Mouse (Mus musculus) left cerebral cortex, postnatal 4 days (tissue): ENCODE data around the gene Sh3glb1. TPM values are rescaled to one million over a fixed set of nuclear protein-coding genes. Genes with fewer than 3 reads are reported as not detected.
"Not testable (repeated sequence)": the region's sequence is repeated elsewhere in the genome, so short reads cannot be mapped to it uniquely, and the experiment has no call there.

Source experiments
- DNase-seq: peaks from one replicate; pipeline ENCODE4 v3.0.0-alpha.2; 2022
- intact Hi-C: fragments of 180-260 bp; cut with DNase I; formaldehyde crosslinking; loops from one replicate; pipeline ENCODE4 v1.15.1; 2025
- total RNA-seq, 2 experiments: library from RNA; stranded (reverse); gene quantifications; 2 replicates each; pipeline ENCODE4 v1.2.3; 2021

The Sh3glb1 gene
- total RNA-seq = 100 to 1,000 TPM; 179 to 208 TPM

DNA sequence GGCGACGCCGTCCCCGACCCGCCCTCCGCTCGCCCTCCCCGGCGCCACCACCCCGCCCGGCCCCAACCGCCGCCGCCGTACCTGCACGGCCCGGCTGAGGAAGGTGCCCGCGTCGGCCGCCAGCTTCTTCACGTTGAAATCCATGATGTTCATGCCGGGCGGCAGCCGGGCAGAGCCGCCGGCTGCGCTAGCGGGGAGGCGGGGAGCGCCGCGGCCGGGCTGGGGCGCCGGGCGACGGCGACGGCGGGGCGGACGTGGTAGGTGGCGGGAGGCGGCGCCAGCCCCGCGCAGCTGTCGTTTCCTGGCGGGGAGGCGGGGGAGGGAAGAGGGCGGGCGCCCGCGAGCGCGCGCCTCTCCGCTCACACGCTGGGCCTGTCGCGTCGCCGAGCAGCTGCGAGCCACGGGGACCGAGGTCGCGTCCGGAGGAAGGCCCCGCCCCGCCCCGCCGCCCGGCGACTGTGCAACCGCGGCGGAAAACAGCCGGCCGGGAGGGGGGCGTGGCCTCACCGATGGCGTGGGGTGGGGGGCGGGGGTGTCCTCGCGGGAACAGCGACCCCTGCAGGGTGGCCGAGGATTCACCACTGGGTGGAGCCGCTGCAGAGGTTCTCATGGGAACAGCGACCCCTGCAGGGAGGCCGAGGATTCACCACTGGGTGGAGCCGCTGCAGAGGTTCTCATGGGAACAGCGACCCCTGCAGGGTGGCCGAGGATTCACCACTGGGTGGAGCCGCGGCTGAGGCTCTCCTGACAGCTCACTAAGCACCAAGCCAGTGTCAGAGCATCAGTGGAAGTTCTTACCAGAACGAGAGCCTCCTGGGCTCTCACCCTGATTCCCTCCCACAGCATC is at the start of gene Sh3glb1:
Gene Sh3glb1 (minus strand): TSS at position 435 of the 847 bp plus-strand sequence.
- intact Hi-C loops = loop anchor here (10.0 kb wide), 1 partner anchor 405 kb away; no protein-coding TSS in a partner anchor
- peak; percentile 98 for DNase-seq

DNA sequence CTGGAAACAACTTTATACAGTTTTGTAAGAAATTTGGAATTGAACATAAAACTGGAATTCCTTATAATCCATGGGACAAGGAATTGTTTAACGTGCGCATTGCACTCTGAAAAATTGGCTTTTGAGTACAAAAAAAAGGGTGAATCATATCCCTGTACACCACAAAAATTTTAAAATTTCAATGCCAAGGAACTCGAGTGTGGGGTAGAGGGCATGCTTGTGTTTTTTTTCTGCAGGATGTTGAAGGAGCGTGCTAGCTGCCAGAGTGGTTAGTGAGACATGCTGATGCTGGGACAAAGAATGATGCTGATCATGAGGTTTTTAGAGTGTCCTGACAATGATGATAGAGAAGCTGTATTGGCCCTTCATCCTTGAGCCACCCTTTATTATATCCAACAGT is 45.0 kb upstream of the Sh3glb1 start:
- no peak for DNase-seq
- intact Hi-C loops = no loop called here

DNA sequence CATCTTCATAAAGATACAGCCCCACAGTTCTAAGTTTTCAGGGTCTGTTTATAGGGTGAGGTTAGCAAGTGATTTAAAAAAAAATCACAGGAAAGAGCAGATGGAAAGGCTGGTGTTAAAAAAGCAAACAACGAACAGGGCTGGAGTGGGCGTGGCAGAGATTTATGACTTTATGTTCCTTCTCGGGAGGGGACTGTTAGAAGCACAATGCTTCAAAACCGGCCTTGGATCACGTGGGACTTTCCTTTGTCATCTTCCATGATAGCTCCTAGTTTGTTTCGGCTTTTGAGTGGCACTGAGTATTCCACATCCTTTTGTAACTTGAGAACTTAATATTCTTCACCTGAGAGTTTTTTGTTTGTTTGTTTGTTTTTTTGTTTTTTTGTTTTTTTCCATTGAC is 41.3 kb upstream of the Sh3glb1 start:
- no peak for DNase-seq
- intact Hi-C loops = no loop called here

DNA sequence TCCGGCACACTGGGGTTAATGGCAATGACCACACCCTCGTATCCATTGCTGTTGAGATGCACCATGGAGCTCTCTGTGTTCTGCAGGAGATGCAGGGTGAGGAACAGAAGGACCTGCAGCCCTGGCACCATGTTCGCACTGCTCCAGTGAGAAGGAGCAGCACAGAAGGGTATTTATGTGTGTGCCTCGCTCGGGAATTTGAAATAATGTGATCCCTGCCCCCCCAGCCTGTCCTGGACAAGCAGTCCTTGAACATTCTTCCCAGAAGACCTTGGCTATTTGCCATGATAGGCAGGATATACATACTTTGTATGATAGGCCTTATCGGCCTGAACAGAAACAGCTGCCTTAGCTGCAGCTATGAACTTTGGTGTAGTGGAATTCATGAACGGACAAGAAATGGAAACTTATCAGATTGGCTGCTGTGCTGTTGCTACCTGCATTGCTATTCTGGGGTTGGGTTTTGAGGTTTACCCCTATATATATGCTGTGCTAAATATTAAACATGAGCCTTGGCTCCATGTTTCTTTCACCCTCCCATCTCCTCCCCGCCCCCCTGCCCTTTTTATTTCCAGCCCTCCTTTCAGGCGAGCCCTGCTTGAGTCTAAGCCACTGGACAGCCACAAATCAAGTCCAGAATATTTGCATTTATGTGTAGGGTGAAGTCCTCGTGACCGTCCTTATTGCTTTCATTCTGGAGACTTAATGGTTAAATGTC is 40.6 kb upstream of the Sh3glb1 start, which contains the start of gene Clca3a1:
Gene Clca3a1 (minus strand): TSS at position 386 of the 718 bp plus-strand sequence.
- no peak for DNase-seq
- intact Hi-C loops = no loop called here

DNA sequence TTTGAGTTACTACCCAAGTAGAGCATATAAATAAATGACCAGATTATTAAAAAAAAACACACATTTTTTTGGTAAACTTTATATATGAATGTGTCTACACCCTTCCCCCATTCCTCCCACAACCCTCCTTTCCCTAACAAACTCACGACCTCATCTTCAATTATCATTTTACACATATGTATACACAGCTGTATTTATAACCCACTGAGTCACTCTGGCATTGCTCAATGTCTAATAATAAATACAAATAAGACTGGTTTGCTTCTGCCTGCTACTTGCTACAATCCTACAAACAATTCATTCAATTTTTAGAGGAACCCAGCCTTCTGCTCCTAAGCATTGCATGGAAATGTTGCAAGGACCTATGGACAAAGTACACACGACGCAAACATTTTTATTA is 39.6 kb upstream of the Sh3glb1 start:
- no peak for DNase-seq
- intact Hi-C loops = no loop called here

DNA sequence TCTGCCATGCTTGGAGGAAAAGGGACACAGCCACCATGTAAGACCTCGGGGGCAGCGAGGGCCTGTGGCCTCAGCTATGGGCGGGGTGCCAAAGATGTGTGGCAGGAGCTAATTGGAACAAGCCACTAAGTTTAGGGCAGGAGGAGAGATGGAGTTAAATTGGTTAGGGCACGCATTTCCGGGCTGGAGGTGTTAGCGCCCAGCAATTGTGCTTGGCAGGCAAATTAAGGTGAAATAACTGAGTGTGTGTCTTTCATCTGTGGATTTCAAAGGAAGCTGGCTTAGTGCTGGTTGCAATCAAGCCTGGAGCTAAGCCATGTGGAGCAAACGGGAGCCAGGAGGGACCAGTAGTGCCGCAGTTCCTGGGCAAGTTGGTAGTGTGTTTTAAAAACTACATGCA is 36.0 kb upstream of the Sh3glb1 start:
- intact Hi-C loops = not testable (repeated sequence)
- DNase-seq = peak; percentile 15

DNA sequence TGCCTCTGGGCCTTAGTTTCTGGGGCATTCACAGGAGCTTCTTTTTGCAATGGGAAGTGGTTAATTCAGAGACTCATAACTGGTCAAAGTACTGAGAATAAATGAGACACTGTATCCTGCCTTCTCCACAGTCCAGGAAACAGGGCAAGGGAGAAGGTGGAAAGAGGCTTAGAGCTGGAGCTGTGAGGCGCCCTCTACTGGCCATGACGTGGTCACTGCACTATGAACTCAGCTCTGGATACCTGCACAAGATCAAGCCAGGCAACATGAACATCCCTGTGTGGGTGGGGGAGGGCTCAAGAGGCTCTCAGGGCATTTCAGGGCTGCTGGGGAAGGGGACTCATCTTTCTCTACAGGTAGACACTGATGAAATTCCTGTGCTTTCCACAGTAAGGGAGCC is 33.0 kb upstream of the Sh3glb1 start:
- DNase-seq = no peak
- intact Hi-C loops = no loop called here

DNA sequence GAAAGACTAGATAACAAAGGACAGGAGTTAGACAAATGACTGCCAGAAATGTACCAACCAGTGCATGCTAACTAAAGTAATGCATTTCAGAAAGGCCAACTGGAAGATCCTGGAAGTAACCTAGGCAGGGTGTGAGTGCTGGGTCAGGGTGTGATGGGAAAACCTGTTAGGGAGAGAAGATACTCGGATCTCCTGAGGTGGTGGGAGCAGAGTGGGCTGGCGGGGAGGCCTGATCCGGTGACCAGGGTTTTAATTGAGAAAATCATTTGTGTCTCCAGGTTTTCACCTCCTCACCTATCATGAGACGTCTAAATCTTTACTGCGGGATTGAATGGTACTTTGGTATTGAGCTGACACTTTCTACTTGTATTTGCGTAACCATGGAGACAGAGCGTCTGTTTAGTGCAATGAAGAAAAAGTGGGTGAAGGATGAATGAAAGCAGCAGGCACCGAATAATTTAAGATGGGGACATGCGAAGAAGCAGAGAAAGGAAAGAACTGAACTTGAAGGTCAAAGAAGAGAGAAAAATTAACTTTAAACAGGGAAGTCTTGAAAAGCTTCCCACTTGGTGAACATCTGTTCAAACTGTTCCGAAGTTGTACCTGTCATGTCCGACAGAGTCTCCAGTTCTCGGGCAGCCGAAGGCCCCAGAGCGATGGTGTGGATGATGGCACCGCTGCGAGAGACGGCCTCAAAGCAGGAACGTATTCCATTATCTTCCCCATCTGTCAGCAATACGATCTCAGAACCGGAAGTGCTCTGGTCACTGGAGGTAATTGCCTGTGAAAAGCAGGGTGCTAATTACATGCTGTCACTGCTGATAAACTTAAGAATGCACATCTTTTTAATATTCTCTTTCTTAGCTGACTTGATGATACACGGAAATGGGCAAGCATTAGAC is 29.2 kb upstream of the Sh3glb1 start:
- DNase-seq = not testable (repeated sequence)

DNA sequence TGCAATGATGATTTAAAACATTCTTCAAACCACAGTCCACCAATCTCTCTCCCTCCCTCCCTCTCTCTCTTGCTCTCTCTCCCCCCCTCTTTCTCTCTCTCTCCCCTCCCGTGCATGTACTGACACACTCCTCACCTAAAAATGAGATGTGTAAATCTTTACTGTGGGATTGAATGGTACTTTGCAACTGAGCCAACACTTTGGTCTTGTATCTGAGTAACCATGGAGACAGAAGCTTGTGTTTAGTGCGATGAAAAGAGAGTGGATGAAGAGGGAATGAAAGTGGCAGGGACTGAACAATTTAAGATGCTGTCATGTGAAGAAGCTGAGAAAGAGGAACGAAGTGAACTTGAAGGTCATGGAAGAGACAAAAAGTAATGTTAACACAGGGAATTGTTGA is 27.6 kb upstream of the Sh3glb1 start:
- intact Hi-C loops, DNase-seq: not testable (repeated sequence)

More for the DNA sequence above, 29.2 kb upstream of the Sh3glb1 start:
- intact Hi-C loops = not testable (repeated sequence)

DNA sequence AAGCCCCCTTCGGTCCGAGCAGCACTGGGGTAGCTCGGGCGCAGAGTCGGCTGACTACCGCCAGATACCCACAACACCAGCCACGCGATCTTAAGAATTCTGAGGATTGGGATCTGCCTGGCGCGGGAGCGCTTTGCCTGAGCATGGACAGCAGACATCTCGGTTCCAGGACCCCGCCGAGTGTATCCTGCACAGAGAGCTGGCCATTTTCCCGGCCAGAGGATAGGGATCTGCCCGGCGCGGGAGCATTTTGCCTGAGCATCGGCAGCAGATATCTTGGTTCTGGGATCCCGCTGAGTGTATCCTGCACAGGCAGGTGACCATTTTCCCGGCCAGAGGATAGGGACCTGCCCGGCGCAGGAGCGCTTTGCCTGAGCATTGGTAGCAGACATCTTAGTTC is 18.3 kb upstream of the Sh3glb1 start:
- intact Hi-C loops = loop anchor here (2.0 kb wide), 1 partner anchor 48 kb away; no protein-coding TSS in a partner anchor

DNA sequence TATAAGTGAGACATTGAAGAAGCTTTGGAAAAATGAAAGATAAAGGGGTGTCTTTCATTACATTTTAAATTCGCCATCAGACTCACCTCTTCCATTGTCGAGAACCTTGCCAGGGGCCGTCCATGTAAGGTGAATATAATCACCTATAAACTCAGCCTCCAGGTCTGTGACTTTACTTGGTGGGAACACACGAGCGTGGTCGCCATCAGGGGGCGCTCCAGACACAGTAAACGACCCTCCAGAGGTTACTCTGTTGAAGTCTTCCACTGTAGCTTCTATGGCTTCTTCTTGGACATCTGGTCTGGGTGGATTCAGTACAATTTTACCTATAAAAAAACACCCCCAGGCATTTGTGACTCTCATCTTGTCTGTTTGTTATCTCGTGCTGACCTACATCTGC is 16.7 kb upstream of the Sh3glb1 start:
- intact Hi-C loops = no loop called here

More for the DNA sequence above, 18.3 kb upstream of the Sh3glb1 start:
- DNase-seq = not testable (repeated sequence)

DNA sequence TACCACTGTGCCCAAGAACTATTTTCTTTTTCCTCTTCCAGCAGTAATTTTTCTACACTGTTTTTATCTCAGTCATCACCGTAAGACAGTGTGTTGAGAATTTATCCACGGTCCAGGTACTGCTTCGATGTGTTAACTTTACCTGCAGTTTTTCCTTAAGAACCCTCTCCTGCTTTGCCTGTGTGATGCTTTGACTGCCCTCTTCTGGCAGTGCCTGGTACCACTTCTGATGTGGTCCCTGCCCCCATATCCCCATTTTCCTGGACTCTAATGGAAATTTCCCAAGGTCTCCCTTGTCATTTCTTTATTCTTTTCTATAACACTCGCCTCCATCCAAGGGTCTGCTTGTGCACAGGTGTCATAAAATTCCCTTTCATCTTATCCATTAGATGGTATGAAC is 3.3 kb upstream of the Sh3glb1 start:
- intact Hi-C loops = no loop called here
- peak; percentile 31 for DNase-seq

More for the DNA sequence above, 16.7 kb upstream of the Sh3glb1 start:
- peak; percentile 66 for DNase-seq

DNA sequence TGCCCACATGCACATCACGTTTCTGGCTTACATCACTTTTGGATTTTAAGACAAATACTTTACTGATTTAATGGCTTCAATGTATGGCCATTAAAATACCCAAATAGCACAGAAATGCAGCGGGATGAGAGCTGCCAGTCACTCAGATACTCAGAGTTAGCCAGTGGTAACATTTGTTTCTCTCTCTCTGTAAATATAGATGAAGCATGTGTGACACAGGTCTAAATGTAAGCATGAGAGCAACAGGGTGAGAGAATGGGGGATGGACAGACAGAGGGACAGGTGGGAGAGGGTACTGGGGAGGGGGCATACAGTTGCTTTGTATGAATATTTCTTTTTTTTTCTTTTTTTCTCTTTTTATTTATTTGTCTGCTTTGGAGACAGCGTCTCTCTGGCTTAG is 2.4 kb upstream of the Sh3glb1 start:
- intact Hi-C loops, DNase-seq: not testable (repeated sequence)

DNA sequence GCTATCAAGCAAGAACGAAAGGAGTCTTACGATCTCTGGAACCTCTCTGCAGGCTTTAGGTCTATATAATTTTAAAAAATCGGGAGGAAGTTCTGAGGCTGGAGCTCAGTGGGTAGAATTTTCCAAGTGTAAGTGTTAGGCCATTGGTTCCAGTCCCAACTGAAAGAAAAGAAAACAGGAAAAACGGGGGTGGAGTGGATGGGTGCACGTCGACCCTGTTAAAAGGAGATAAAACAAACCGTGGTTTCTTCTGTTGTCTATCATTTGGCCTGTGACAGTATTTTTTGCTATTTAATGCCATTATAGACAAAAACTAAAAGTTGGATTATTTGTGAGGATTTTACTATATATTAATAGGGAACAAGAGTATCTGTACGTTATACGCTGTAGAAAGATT is 1.7 kb upstream of the Sh3glb1 start:
- no peak for DNase-seq
- intact Hi-C loops = no loop called here

DNA sequence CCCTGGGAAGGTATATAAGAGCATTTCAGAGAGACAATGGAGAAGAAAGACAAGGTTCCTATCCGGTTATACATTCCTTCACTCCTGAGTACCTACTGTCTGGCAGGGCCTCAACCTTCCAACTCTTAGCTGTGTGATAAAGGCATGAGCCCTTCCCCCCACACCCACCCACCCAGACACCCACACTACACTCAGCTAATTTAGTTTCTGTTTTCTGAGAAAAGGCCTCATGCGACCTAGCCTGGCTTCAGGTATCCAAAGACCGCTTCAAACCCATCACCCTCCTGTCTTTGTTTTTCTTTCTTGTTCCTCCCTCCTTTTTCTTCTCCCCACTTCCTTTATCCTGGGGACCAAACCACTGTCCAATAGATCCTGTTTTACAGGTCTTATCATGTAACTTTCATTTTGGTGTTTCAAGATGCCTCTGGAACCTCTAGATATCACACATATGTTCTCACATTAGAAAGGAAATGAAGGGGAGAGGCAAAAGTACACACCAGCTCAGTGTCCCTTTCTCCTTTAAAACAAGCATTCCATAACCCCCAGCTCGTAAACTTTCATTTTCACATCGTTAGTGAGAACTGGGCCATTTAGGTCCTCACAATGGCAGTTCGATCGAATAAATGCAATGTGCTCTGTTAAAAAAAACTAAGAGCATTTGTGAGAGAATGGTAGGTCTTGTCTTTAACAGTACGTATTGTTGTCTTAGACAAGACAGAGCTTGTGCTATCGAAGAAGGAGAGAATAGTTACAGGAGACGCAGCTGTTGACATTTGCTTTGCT is 1.1 kb upstream of the Sh3glb1 start:
- no peak for DNase-seq
- intact Hi-C loops = no loop called here

DNA sequence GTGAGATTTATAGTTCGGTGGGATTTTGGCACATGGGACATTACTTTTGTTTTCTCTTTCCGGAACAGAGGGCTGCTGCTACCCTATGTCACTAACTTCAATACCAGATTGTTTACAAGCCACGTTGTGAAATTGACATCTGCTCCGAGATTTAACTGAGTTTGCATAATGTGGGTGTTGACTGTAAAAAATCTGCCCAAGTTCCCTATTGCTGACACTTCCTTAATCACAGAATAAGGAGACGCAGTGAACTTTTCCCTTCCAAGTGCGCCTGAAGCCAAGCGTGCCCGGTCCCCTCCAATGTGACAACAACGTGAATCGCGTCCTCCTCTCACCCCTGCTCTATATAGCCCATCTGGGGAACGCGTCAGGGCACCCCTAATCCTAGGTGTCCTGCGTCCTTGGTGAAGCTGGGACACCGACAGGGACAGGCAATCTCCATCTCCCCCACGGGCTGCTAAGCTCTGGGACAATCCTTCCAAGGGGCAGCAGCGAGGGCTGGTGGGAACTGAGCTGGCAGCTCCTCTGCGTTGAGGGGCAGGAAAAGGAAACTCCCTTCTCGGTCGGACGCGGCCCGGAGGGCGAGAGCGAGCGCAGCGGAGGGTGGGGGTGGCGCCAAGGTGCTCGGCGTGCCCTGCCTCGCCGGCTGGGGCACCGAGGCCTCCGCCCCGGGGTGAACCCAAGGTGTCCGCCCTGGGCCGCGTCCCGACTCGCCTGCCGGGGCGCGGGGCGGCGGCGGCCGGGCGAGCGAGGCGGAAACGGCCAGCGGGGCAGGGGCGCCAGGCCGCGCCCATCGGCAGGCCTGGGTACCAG is 841 bp downstream of the Sh3glb1 start:
- intact Hi-C loops = loop anchor here (10.0 kb wide), 1 partner anchor 406 kb away; no protein-coding TSS in a partner anchor
- DNase-seq = peak; percentile 66

DNA sequence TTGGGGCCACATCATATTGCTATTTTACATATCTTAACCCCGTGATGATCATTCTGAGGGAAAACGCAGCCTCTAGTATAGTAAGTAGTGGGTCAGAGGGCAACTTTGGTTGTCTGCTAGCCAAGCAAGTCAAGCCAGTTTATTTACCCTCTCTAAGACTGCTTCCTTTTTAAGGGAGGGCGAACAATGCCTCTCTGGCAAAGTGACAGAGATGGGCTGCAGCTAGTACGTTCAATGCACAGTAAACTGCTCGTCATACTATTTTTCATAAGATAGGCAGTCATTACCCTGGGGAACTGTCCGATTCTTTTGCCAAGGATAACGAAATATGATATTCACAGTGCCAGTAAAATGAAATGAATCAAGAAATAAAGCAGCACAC is 1.4 kb downstream of the Sh3glb1 start:
- no peak for DNase-seq
- intact Hi-C loops = loop anchor here (10.0 kb wide), 1 partner anchor 406 kb away; no protein-coding TSS in a partner anchor

DNA sequence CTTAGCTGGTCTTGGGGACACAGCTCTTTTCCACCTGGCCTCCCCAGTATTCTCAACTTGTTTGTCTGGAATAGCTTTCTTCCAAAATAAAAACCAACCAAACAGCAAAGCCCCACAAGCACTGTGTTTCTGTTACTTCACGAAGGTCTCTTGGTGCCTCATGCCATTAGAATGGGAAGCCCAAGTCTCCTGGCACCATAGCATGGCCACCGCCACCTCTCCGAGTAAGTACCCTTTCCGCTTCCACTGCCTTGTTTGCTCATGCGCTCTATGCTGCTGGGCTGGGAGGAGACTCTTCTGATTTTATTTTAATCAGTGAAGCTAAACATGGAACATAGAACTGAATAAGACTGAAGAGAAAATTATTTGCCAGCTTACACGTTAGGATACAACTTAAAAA is 2.3 kb downstream of the Sh3glb1 start:
- no peak for DNase-seq
- intact Hi-C loops = loop anchor here (10.0 kb wide), 1 partner anchor 407 kb away; no protein-coding TSS in a partner anchor

DNA sequence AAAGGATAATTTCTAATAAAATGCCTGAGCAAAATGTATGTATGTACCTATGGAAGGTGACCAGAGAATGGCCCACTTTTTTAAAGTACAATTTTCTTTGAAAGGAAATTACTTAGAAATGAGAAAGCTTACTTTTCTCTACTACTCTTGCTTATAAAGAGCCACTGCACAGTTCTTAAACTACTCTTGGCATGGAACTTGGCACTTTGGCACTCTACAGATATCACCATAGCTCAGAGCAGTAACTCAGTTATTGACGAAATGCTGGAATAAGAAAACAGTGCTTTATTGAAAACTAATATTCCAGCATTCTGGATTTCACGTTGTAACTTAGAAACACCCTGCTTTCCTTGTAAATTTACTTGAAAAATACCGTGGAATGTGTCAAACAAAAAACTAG is 3.0 kb downstream of the Sh3glb1 start:
- no peak for DNase-seq
- intact Hi-C loops = loop anchor here (10.0 kb wide), 1 partner anchor 408 kb away; no protein-coding TSS in a partner anchor
